Mouse (Mus musculus) limb, embryonic 11.5 days (tissue): ENCODE data around the gene Sla2. TPM values are rescaled to one million over a fixed set of nuclear protein-coding genes. Genes with fewer than 3 reads are reported as not detected.

Experiments used
- ATAC-seq: fragments of 200-750 bp; cut with Nextera tagmentation; 2 replicates; pipeline ENCODE4 v1.8.0; 2017; ENCODE audit warnings: low read depth; ENCODE audit not compliant: insufficient number of reproducible peaks, low FRiP score, low TSS enrichment
- DNase-seq: peaks from one replicate; pipeline ENCODE4 v3.0.0-alpha.2; 2015; ENCODE audit warnings: low spot score
- H3K27ac ChIP-seq: fragments of 300-500 bp; sonication (generic); replicated peaks from 2 replicates; pipeline ENCODE4 v1.5.1; 2014; ENCODE audit warnings: low read depth, mild to moderate bottlenecking, low read length
- H3K27me3 ChIP-seq: fragments of 300-500 bp; sonication (generic); 2 replicates; pipeline ENCODE4 v1.6.1; 2014; ENCODE audit warnings: mild to moderate bottlenecking, low read length, mixed read lengths; ENCODE audit not compliant: control insufficient read depth, insufficient read depth
- H3K36me3 ChIP-seq: fragments of 300-500 bp; sonication (generic); 2 replicates; pipeline ENCODE4 v1.6.1; 2014; ENCODE audit warnings: mild to moderate bottlenecking, low read length, moderate library complexity, mixed read lengths; ENCODE audit not compliant: control insufficient read depth, insufficient read depth
- H3K4me1 ChIP-seq: fragments of 300-500 bp; sonication (generic); 2 replicates; pipeline ENCODE4 v1.6.1; 2014; ENCODE audit warnings: low read length, mixed read lengths; ENCODE audit not compliant: control insufficient read depth, insufficient read depth
- H3K4me2 ChIP-seq: fragments of 300-500 bp; sonication (generic); 2 replicates; pipeline ENCODE4 v1.6.1; 2014; ENCODE audit warnings: low read depth, mild to moderate bottlenecking, moderate library complexity; ENCODE audit not compliant: severe bottlenecking
- H3K4me3 ChIP-seq: fragments of 300-500 bp; sonication (generic); 2 replicates; pipeline ENCODE4 v1.5.1; 2014; ENCODE audit warnings: low read depth, low read length
- H3K9ac ChIP-seq: fragments of 300-500 bp; sonication (generic); 2 replicates; pipeline ENCODE4 v1.6.1; 2014; ENCODE audit warnings: mild to moderate bottlenecking, low read length
- H3K9me3 ChIP-seq: fragments of 300-500 bp; sonication (generic); 2 replicates; pipeline ENCODE4 v1.6.1; 2016; ENCODE audit warnings: low read length; ENCODE audit not compliant: control insufficient read depth
- WGBS: fragments of 180-500 bp; shearing (Covaris S2); extraction: QIAGEN DNeasy Blood & Tissue Kit; methylation state at CpG from one replicate; pipeline ENCODE4 v1.1.7; 2014; 5-methylcytosine and 5-hydroxymethylcytosine counted together
- polyA plus RNA-seq: library from polyadenylated mRNA; unstranded; fragments of >200 nt; fragmentation: Nextera tagmentation; extraction: Ambion mirVana; gene quantifications from 2 replicates; pipeline ENCODE4 v1.2.1, GENCODE M21; 2014

The Sla2 gene
- polyA plus RNA-seq, 1 experiment from 2014 or later, result 0.52 TPM

- no peak overlapping the region for H3K4me3 ChIP-seq
- peaks cover 21% of the 10 kb centered on the region for H3K36me3 ChIP-seq
- H3K4me1 ChIP-seq, result no peaks in the 10 kb centered on the region
- DNase-seq (no peak), ATAC-seq (no peak)
- H3K4me2 ChIP-seq, result no peak overlapping the region
- H3K27me3 ChIP-seq, result no peaks in the 10 kb centered on the region
- no peak overlapping the region for H3K9ac ChIP-seq
- H3K9me3 ChIP-seq, result no peaks in the 10 kb centered on the region
- no peak overlapping the region for H3K27ac ChIP-seq
- 90% methylated on average over 7 of the region's 7 CpGs for WGBS
Observed at GRCm38 (mm10) chr2:156869554-156869953, 17.4 kb downstream of the Sla2 start.

GRCm38 (mm10) chr2:156868994-156869393, 18.0 kb downstream of the Sla2 start:
- 0 out of 2 replicates have a peak, but pooled peaks cover 1% of the 10 kb centered on the region for H3K4me1 ChIP-seq
- no peak overlapping the region for H3K27ac ChIP-seq
- no peak for ATAC-seq
- H3K27me3 ChIP-seq, result no peaks in the 10 kb centered on the region
- no peak overlapping the region for H3K4me3 ChIP-seq
- no peak overlapping the region for H3K4me2 ChIP-seq
- H3K9me3 ChIP-seq, result no peaks in the 10 kb centered on the region
- no peak for DNase-seq
- 92% methylated on average over 8 of the region's 8 CpGs for WGBS
- H3K9ac ChIP-seq, result no peak overlapping the region
- H3K36me3 ChIP-seq, result peaks cover 16% of the 10 kb centered on the region

- Histone ChIP-seq H3K4me3 (no peak overlapping the region), H3K36me3 (peaks cover 10% of the 10 kb centered on the region)
- 89% methylated on average over 3 of the region's 3 CpGs for WGBS
Observed at GRCm38 (mm10) chr2:156864481-156864880, 22.5 kb downstream of the Sla2 start.

GRCm38 (mm10) chr2:156863487-156864160, 23.4 kb downstream of the Sla2 start:
- Histone ChIP-seq H3K4me2 (peak overlapping the region; percentile 84), H3K9me3 (no peaks in the 10 kb centered on the region), H3K4me3 (peak overlapping the region; percentile 99), H3K27me3 (no peaks in the 10 kb centered on the region), H3K4me1 (0 out of 2 replicates have a peak, but pooled peaks cover 8% of the 10 kb centered on the region), H3K9ac (peak overlapping the region; percentile 96), H3K27ac (peak overlapping the region; percentile 54), H3K36me3 (peaks cover 9% of the 10 kb centered on the region)
- ATAC-seq (no peak), DNase-seq (no peak)
- 4% methylated on average over 28 of the region's 28 CpGs for WGBS

More at GRCm38 (mm10) chr2:156864481-156864880, 22.5 kb downstream of the Sla2 start:
- 0 out of 2 replicates have a peak, but pooled peaks cover 8% of the 10 kb centered on the region for H3K4me1 ChIP-seq
- H3K27me3 ChIP-seq, result no peaks in the 10 kb centered on the region
- H3K27ac ChIP-seq, result no peak overlapping the region
- DNase-seq (no peak), ATAC-seq (no peak)
- H3K9ac ChIP-seq, result no peak overlapping the region
- H3K4me2 ChIP-seq, result no peak overlapping the region
- H3K9me3 ChIP-seq, result no peaks in the 10 kb centered on the region

GRCm38 (mm10) chr2:156862772-156863486, 24.1 kb downstream of the Sla2 start, which contains the start of gene Rab5if:
TSS of gene Rab5if (plus strand) at chr2:156863128.
- Histone ChIP-seq H3K27ac (peak within 1 kb of the TSS; percentile 82), H3K9ac (peak within 1 kb of the TSS; percentile 96), H3K9me3 (no peaks in the 10 kb centered on the region), H3K4me3 (peak within 1 kb of the TSS; percentile 99), H3K4me1 (0 out of 2 replicates have a peak, but pooled peaks cover 8% of the 10 kb centered on the region), H3K4me2 (peak within 1 kb of the TSS; percentile 84), H3K27me3 (no peaks in the 10 kb centered on the region), H3K36me3 (peaks cover 8% of the 10 kb centered on the region)
- ATAC-seq, result peak; percentile 90
- DNase-seq, result peak; percentile 98
- under 1% methylated on average over 94 of the region's 98 CpGs for WGBS

- Histone ChIP-seq H3K9me3 (no peaks in the 10 kb centered on the region), H3K4me3 (peak overlapping the region; percentile 99), H3K36me3 (peaks cover 8% of the 10 kb centered on the region), H3K9ac (peak overlapping the region; percentile 80), H3K27ac (peak overlapping the region; percentile 82), H3K27me3 (no peaks in the 10 kb centered on the region), H3K4me1 (0 out of 2 replicates have a peak, but pooled peaks cover 8% of the 10 kb centered on the region), H3K4me2 (peak overlapping the region; percentile 76)
- WGBS, result under 1% methylated on average over 19 of the region's 19 CpGs
- ATAC-seq, result no peak; the same call in 1 of the 2 replicates
- peak; percentile 57 for DNase-seq
Observed at GRCm38 (mm10) chr2:156862041-156862717, 24.8 kb downstream of the Sla2 start.

- no peaks in the 10 kb centered on the region for H3K9me3 ChIP-seq
- ATAC-seq (no peak), DNase-seq (no peak)
- no peak overlapping the region for H3K4me2 ChIP-seq
- no peaks in the 10 kb centered on the region for H3K27me3 ChIP-seq
- H3K4me1 ChIP-seq, result 0 out of 2 replicates have a peak, but pooled peaks cover 4% of the 10 kb centered on the region
- no peak overlapping the region for H3K27ac ChIP-seq
- H3K4me3 ChIP-seq, result no peak overlapping the region
- no peak overlapping the region for H3K9ac ChIP-seq
- WGBS, result 93% methylated on average over 7 of the region's 7 CpGs
- peaks cover 7% of the 10 kb centered on the region for H3K36me3 ChIP-seq
Observed at GRCm38 (mm10) chr2:156858671-156859070, 28.3 kb downstream of the Sla2 start.

DNA sequence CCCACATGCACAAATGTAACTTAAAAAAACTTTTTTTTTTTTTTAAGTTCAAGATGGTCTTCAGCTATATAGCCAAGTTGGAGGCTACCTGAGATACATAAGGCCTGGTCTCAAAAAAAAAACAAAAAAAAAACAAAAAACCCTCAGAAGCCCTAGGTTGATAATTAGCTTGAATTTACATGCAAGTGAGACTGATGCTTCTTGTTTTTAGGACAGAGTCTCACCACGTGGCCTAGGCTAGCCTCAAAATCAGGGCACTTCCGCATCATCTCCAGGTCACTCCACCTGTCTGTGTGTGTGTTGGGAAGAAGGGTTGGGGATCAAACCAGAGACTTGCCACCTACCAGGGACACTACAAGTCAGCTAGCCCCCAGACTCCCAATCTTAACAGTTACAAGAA, 29.2 kb downstream of the Sla2 start, which contains the start of gene 4930518I15Rik:
4930518I15Rik (minus strand) TSS at position 112 of the 400 bp plus-strand sequence.
- 93% methylated on average over 2 of the region's 2 CpGs for WGBS
- H3K9me3 ChIP-seq, result no peaks in the 10 kb centered on the region
- ATAC-seq (no peak), DNase-seq (no peak)
- H3K9ac ChIP-seq, result no peak within 1 kb of the TSS
- no peak within 1 kb of the TSS for H3K27ac ChIP-seq
- 0 out of 2 replicates have a peak, but pooled peaks cover 4% of the 10 kb centered on the region for H3K4me1 ChIP-seq
- no peaks in the 10 kb centered on the region for H3K27me3 ChIP-seq
- peaks cover 7% of the 10 kb centered on the region for H3K36me3 ChIP-seq
- H3K4me2 ChIP-seq, result no peak within 1 kb of the TSS
- H3K4me3 ChIP-seq, result no peak within 1 kb of the TSS
